Mouse (Mus musculus) heart, adult 2 months (tissue): ENCODE data around the gene Dgkz.

Experiments used
- CTCF ChIP-seq: fragments of 200-600 bp; IDR thresholded peaks from 2 replicates; pipeline ENCODE4 v1.8.1; 2022; ENCODE audit warnings: antibody characterized with exemption, mild to moderate bottlenecking, moderate library complexity
- EP300 ChIP-seq: fragments of 200-500 bp; IDR thresholded peaks from 2 replicates; pipeline ENCODE4 v1.6.1; 2011; ENCODE audit warnings: low read depth, low read length, control low read depth; ENCODE audit not compliant: insufficient read depth
- POLR2A ChIP-seq: fragments of 200-500 bp; IDR thresholded peaks from 2 replicates; pipeline ENCODE4 v1.6.1; 2011; ENCODE audit warnings: mild to moderate bottlenecking, low read depth, low read length, control low read depth; ENCODE audit not compliant: insufficient read depth

- TF ChIP-seq CTCF (no peak), POLR2A (no peak), EP300 (no peak)
Observed at GRCm38 (mm10) chr2:91899141-91899540, 76.5 kb downstream of the Dgkz start.
